Mouse (Mus musculus) hindbrain, embryonic 10.5 days (tissue): Measurements from ENCODE around the gene Slc7a5. TPM values are rescaled to one million over a fixed set of nuclear protein-coding genes. Genes with fewer than 3 reads are reported as not detected.

ENCODE experiments used
- DNase-seq: peaks from one replicate; pipeline ENCODE4 v3.0.0-alpha.2; 2017; ENCODE audit warnings: low spot score
- H3K27ac ChIP-seq: fragments of 300-500 bp; sonication (generic); 2 replicates; pipeline ENCODE4 v1.5.1; 2016; ENCODE audit warnings: mild to moderate bottlenecking, moderate library complexity
- H3K27me3 ChIP-seq: fragments of 300-500 bp; sonication (generic); 2 replicates; pipeline ENCODE4 v1.6.1; 2016; ENCODE audit warnings: mild to moderate bottlenecking; ENCODE audit not compliant: poor library complexity, insufficient read depth, severe bottlenecking
- H3K36me3 ChIP-seq: fragments of 300-500 bp; sonication (generic); 2 replicates; pipeline ENCODE4 v1.6.1; 2016; ENCODE audit warnings: mild to moderate bottlenecking, moderate library complexity
- H3K4me1 ChIP-seq: fragments of 300-500 bp; sonication (generic); replicated peaks from 2 replicates; pipeline ENCODE4 v1.6.1; 2016; ENCODE audit warnings: mild to moderate bottlenecking
- H3K4me3 ChIP-seq: fragments of 300-500 bp; sonication (generic); 2 replicates; pipeline ENCODE4 v1.5.1; 2016; ENCODE audit warnings: mild to moderate bottlenecking, moderate library complexity
- H3K9me3 ChIP-seq: fragments of 300-500 bp; sonication (generic); 2 replicates; pipeline ENCODE4 v1.6.1; 2016; ENCODE audit warnings: mild to moderate bottlenecking, moderate library complexity
- WGBS: fragments of 180-500 bp; shearing (Covaris S2); methylation state at CpG from one replicate; pipeline ENCODE4 v1.1.7; 2016; 5-methylcytosine and 5-hydroxymethylcytosine counted together
- polyA plus RNA-seq: library from polyadenylated mRNA; unstranded; fragments of >200 nt; fragmentation: Nextera tagmentation; extraction: Ambion mirVana; gene quantifications from 2 replicates; pipeline ENCODE4 v1.2.1, GENCODE M21; 2016

The Slc7a5 gene
- polyA plus RNA-seq, 1 experiment from 2014 or later, result 27.2 TPM

GRCm38 (mm10) chr8:121899180-121900044 lies 8.1 kb downstream of the Slc7a5 start:
- no peaks in the 10 kb centered on the region for H3K9me3 ChIP-seq
- DNase-seq, result no peak
- H3K36me3 ChIP-seq, result peaks cover 13% of the 10 kb centered on the region
- 76% methylated on average over 18 of the region's 18 CpGs for WGBS
- H3K27ac ChIP-seq, result peak overlapping the region; percentile 87
- no peak overlapping the region for H3K4me3 ChIP-seq
- H3K27me3 ChIP-seq, result no peaks in the 10 kb centered on the region
- peaks cover 88% of the 10 kb centered on the region for H3K4me1 ChIP-seq

GRCm38 (mm10) chr8:121898401-121898931 lies 9.0 kb downstream of the Slc7a5 start:
- H3K4me3 ChIP-seq, result peak overlapping the region; percentile 9; the same call in 1 of the 2 replicates
- H3K36me3 ChIP-seq, result peaks cover 23% of the 10 kb centered on the region
- DNase-seq, result peak; percentile 72
- 5% methylated on average over 4 of the region's 4 CpGs for WGBS
- no peaks in the 10 kb centered on the region for H3K27me3 ChIP-seq
- peaks cover 82% of the 10 kb centered on the region for H3K4me1 ChIP-seq
- no peaks in the 10 kb centered on the region for H3K9me3 ChIP-seq
- H3K27ac ChIP-seq, result peak overlapping the region; percentile 87

DNA sequence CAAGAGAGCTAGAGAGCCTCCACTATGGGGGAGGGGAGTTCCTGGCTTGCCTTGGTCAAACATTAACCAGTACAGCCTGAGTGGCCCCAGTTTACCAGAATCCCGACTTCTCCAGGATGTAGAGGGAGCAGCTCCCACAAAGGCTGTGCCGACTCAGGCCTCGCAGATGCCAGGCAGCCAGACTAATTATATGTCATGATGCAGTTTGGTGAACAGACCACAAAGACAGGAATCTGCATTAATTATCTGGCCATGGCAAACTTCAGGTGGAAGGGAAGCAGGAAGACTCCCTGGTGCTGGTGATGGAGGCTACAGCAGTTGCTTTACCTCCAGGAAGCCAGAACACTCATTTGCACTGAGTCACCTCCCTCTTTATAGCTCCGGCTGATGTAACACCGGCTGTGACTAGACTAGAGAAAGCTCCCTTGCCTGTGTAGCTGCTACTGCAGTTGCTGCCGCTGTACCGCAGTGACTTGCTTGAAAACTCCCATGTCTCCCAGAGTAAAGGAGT lies 9.6 kb downstream of the Slc7a5 start:
- 0 out of 2 replicates have a peak overlapping the region, but pooled peaks have one; percentile 9 for H3K4me3 ChIP-seq
- no peaks in the 10 kb centered on the region for H3K9me3 ChIP-seq
- WGBS, result 29% methylated on average over 7 of the region's 7 CpGs
- H3K27me3 ChIP-seq, result no peaks in the 10 kb centered on the region
- H3K4me1 ChIP-seq, result peaks cover 79% of the 10 kb centered on the region
- peaks cover 27% of the 10 kb centered on the region for H3K36me3 ChIP-seq
- H3K27ac ChIP-seq, result peak overlapping the region; percentile 87
- no peak for DNase-seq

- Histone ChIP-seq H3K9me3 (no peaks in the 10 kb centered on the region), H3K27ac (peak overlapping the region; percentile 87), H3K27me3 (no peaks in the 10 kb centered on the region), H3K4me3 (no peak overlapping the region), H3K4me1 (peaks cover 72% of the 10 kb centered on the region), H3K36me3 (peaks cover 27% of the 10 kb centered on the region)
- 83% methylated on average over 9 of the region's 9 CpGs for WGBS
- DNase-seq, result no peak
Observed at GRCm38 (mm10) chr8:121897205-121897604, 10.3 kb downstream of the Slc7a5 start.

DNA sequence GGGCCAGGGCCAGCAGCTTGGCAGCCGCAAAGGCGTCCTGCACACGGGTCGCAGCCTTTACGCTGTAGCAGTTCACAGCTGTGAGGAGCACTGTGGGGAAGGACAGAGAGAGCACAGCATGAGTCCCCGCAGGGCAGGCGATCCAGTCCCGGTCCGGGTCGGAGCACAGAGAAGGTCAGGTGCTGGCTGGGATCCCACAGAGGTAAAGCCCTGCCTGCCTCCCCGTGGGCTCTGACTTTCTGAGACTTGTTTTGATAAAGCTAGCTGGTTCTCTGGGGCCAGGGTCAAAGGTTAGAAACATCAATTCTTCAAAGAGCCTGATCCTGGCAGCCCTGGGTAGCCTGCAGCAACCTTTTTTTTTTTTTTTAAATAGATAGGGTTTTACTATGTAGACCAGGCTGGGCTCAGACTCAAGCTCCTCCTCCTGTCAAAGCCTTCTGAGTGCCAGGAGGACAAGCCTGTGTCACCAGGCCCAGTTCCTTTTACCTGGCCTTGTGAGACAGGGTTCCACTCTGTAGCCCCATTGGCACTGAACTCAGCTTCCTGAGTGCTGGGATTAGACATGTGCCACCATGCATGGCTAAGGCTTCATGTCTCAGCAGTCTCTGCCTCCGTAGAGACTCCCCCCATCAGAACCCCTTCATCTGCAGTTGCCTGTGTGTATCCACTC lies 10.9 kb downstream of the Slc7a5 start:
- DNase-seq, result peak; percentile 37
- Histone ChIP-seq H3K4me3 (no peak overlapping the region), H3K36me3 (peaks cover 27% of the 10 kb centered on the region), H3K27ac (peak overlapping the region; percentile 87), H3K27me3 (no peaks in the 10 kb centered on the region), H3K4me1 (peaks cover 66% of the 10 kb centered on the region), H3K9me3 (no peaks in the 10 kb centered on the region)
- 13% methylated on average over 12 of the region's 12 CpGs for WGBS

GRCm38 (mm10) chr8:121895910-121896309 lies 11.6 kb downstream of the Slc7a5 start:
- H3K36me3 ChIP-seq, result peaks cover 33% of the 10 kb centered on the region

GRCm38 (mm10) chr8:121892875-121893274 lies 14.6 kb downstream of the Slc7a5 start:
- WGBS, result 90% methylated on average over 5 of the region's 5 CpGs
- DNase-seq, result no peak
- Histone ChIP-seq H3K27ac (no peak overlapping the region), H3K27me3 (no peaks in the 10 kb centered on the region), H3K9me3 (no peaks in the 10 kb centered on the region), H3K4me1 (peaks cover 37% of the 10 kb centered on the region), H3K4me3 (no peak overlapping the region), H3K36me3 (peaks cover 55% of the 10 kb centered on the region)

More at GRCm38 (mm10) chr8:121895910-121896309, 11.6 kb downstream of the Slc7a5 start:
- Histone ChIP-seq H3K4me1 (peaks cover 62% of the 10 kb centered on the region), H3K27ac (peak overlapping the region; percentile 60), H3K4me3 (no peak overlapping the region), H3K27me3 (no peaks in the 10 kb centered on the region), H3K9me3 (no peaks in the 10 kb centered on the region)
- DNase-seq, result no peak
- WGBS, result 78% methylated on average over 7 of the region's 7 CpGs

DNA sequence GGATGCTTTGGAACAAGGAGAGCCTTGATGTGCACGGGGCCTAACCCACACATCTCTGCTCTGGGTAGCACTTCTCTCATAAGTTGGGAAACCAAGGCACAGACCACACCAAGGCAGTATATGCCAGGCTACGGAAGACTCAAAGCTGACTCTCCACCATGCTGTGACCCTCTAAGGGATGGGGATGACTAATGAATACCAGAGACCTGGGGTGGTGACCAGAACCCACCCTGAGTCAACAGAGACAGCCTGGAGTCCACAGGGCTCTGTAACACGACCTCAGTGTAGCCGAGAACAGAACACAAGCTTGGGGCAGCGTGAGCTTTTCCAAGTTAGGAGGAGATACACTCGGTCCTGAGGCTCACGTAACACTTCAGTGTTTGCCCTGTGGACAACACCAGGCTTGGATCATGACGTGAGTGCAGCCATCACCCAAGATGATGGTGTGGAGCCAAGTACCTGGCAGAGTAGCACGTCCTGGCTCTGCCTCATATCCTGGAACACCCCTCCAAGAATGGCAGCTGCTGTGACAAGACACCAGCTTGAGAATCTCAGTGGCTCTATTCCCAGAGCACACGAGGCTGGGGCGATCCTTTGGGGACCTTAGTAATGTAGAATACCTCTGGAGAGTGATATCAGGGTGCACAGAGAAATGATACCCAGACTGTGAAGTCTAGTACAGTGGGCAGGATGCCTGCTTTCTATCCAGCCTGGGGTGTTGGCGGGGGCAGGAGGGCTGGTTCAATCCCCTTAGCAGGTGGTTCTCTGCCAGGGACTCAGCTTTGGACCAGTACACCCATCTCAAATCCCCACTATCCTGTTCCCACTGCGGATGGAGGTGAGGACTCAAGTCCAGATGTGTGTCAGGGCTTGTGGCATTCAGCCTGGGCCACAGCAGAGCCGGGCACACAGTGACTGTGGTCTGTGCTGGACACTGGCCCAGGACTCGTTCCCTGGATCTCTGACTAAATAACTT lies 17.4 kb downstream of the Slc7a5 start:
- H3K4me3 ChIP-seq, result no peak overlapping the region
- no peak for DNase-seq
- peaks cover 76% of the 10 kb centered on the region for H3K36me3 ChIP-seq
- peaks cover 9% of the 10 kb centered on the region for H3K4me1 ChIP-seq
- no peaks in the 10 kb centered on the region for H3K9me3 ChIP-seq
- H3K27ac ChIP-seq, result no peak overlapping the region
- no peaks in the 10 kb centered on the region for H3K27me3 ChIP-seq
- 81% methylated on average over 15 of the region's 15 CpGs for WGBS

DNA sequence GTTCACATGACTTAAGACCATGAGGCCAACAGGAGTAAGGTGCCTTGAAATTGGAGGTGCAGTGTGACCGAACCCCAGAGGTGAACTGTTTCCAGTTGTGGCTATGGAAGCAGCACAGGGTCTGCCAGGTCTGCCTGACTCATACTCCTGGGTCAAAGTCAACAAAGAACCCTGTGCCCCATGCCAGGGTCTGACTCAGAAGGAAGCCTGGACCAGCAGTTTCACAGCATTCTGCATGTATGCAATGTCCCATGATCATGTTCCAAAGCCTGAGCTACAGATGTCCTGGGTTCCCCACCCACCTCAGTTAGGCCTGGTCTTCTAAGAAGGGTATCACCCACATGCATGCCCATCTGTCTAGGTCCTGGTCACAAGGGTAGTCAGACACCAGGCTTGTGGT lies 18.2 kb downstream of the Slc7a5 start:
- H3K27ac ChIP-seq, result no peak overlapping the region
- H3K27me3 ChIP-seq, result no peaks in the 10 kb centered on the region
- 92% methylated on average over 1 of the region's 1 CpGs for WGBS
- peaks cover 4% of the 10 kb centered on the region; the same call in 1 of the 2 replicates for H3K4me1 ChIP-seq
- no peak for DNase-seq
- no peak overlapping the region for H3K4me3 ChIP-seq
- H3K36me3 ChIP-seq, result peaks cover 76% of the 10 kb centered on the region
- no peaks in the 10 kb centered on the region for H3K9me3 ChIP-seq

DNA sequence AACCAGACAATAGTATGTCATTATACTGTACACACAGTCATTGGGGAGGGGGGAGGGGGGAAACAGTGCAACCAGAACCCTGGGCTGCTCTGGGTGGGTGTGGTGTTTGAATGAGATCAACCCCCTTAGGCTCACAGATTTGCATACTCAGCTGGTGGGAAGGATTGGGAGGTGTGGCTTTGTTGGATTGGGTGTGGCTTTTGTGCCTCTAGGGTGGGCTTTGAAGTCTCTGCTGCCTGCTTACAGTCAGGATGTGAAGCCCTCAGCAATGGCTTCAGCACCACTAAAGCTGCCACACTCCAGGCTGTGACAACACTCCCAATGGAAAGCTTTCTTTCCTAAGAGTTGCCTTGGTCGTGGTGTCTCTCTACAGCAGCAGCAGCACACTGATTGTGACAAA lies 19.9 kb downstream of the Slc7a5 start:
- Histone ChIP-seq H3K4me1 (no peaks in the 10 kb centered on the region), H3K9me3 (no peaks in the 10 kb centered on the region), H3K36me3 (peaks cover 81% of the 10 kb centered on the region), H3K27me3 (no peaks in the 10 kb centered on the region), H3K4me3 (no peak overlapping the region), H3K27ac (no peak overlapping the region)
- 75% methylated on average over 1 of the region's 1 CpGs for WGBS
- DNase-seq, result no peak

- peaks cover 91% of the 10 kb centered on the region for H3K36me3 ChIP-seq
Observed at GRCm38 (mm10) chr8:121885433-121885832, 22.1 kb downstream of the Slc7a5 start.

GRCm38 (mm10) chr8:121885001-121885400 lies 22.5 kb downstream of the Slc7a5 start:
- DNase-seq, result no peak
- Histone ChIP-seq H3K27ac (no peak overlapping the region), H3K9me3 (no peaks in the 10 kb centered on the region), H3K4me1 (no peaks in the 10 kb centered on the region), H3K27me3 (no peaks in the 10 kb centered on the region), H3K4me3 (no peak overlapping the region), H3K36me3 (peaks cover 93% of the 10 kb centered on the region)
- 96% methylated on average over 9 of the region's 9 CpGs for WGBS

More at GRCm38 (mm10) chr8:121885433-121885832, 22.1 kb downstream of the Slc7a5 start:
- H3K9me3 ChIP-seq, result no peaks in the 10 kb centered on the region
- no peak overlapping the region for H3K4me3 ChIP-seq
- DNase-seq, result no peak
- no peaks in the 10 kb centered on the region for H3K4me1 ChIP-seq
- no peaks in the 10 kb centered on the region for H3K27me3 ChIP-seq
- WGBS, result 78% methylated on average over 6 of the region's 6 CpGs
- H3K27ac ChIP-seq, result no peak overlapping the region
